Mouse (Mus musculus) hindbrain, embryonic 12.5 days (tissue): Measurements from ENCODE around the gene Usp24. TPM values are rescaled to one million over a fixed set of nuclear protein-coding genes. Genes with fewer than 3 reads are reported as not detected.

Experiments used
- ATAC-seq: fragments of 200-750 bp; cut with Nextera tagmentation; 2 replicates; pipeline ENCODE4 v1.8.0; 2017; ENCODE audit warnings: moderate TSS enrichment; ENCODE audit not compliant: low FRiP score
- H3K27ac ChIP-seq: fragments of 300-500 bp; sonication (generic); 2 replicates; pipeline ENCODE4 v1.5.1; 2016; ENCODE audit warnings: mild to moderate bottlenecking
- H3K27me3 ChIP-seq: fragments of 300-500 bp; sonication (generic); 2 replicates; pipeline ENCODE4 v1.6.1; 2016; ENCODE audit warnings: mild to moderate bottlenecking
- H3K36me3 ChIP-seq: fragments of 300-500 bp; sonication (generic); 2 replicates; pipeline ENCODE4 v1.6.1; 2016; ENCODE audit warnings: mild to moderate bottlenecking
- H3K4me1 ChIP-seq: fragments of 300-500 bp; sonication (generic); 2 replicates; pipeline ENCODE4 v1.6.1; 2016
- H3K4me2 ChIP-seq: fragments of 300-500 bp; sonication (generic); replicated peaks from 2 replicates; pipeline ENCODE4 v1.6.1; 2016; ENCODE audit warnings: mild to moderate bottlenecking
- H3K4me3 ChIP-seq: fragments of 300-500 bp; sonication (generic); 2 replicates; pipeline ENCODE4 v1.5.1; 2016; ENCODE audit warnings: mild to moderate bottlenecking
- H3K9ac ChIP-seq: fragments of 300-500 bp; sonication (generic); 2 replicates; pipeline ENCODE4 v1.6.1; 2016; ENCODE audit warnings: mild to moderate bottlenecking, moderate library complexity
- H3K9me3 ChIP-seq: fragments of 300-500 bp; sonication (generic); replicated peaks from 2 replicates; pipeline ENCODE4 v1.6.1; 2016; ENCODE audit warnings: mild to moderate bottlenecking
- WGBS: fragments of 180-500 bp; shearing (Covaris S2); methylation state at CpG from one replicate; pipeline ENCODE4 v1.1.7; 2016; 5-methylcytosine and 5-hydroxymethylcytosine counted together
- polyA plus RNA-seq: library from polyadenylated mRNA; unstranded; fragments of >200 nt; fragmentation: Nextera tagmentation; extraction: Ambion mirVana; gene quantifications from 2 replicates; pipeline ENCODE4 v1.2.1, GENCODE M21; 2016

The Usp24 gene
- polyA plus RNA-seq, 1 experiment from 2014 or later = 12.7 TPM

GRCm38 (mm10) chr4:106301346-106301745 lies 14.7 kb upstream of the Usp24 start:
- H3K4me3 ChIP-seq = no peak overlapping the region
- WGBS = 90% methylated on average over 6 of the region's 6 CpGs
- ATAC-seq = no peak
- no peaks in the 10 kb centered on the region for H3K4me1 ChIP-seq
- H3K27ac ChIP-seq = no peak overlapping the region
- no peak overlapping the region for H3K9ac ChIP-seq
- no peaks in the 10 kb centered on the region for H3K27me3 ChIP-seq
- no peaks in the 10 kb centered on the region for H3K36me3 ChIP-seq
- no peak overlapping the region for H3K4me2 ChIP-seq
- no peaks in the 10 kb centered on the region for H3K9me3 ChIP-seq

DNA sequence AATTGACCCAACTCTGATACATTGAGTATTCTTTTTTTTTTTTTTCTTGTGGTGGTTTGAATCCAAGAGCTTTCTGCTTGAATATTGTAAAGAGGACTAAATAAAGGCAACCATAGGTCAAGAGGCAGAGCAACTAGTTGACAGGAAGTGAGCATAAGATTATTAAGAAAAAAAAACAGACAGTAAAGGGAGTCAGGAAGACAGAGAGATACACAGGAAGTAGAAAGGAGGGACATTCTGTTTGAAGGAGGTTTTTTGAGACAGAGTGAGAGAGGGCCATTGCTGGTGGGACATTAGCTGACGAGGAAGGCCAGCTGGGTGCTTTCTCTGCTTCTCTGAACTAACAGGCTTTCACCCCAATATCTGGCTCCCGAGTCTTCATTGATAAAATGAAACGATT lies 7.9 kb upstream of the Usp24 start:
- Histone ChIP-seq H3K9ac (no peak overlapping the region), H3K36me3 (no peaks in the 10 kb centered on the region), H3K4me2 (no peak overlapping the region), H3K4me3 (no peak overlapping the region), H3K27ac (no peak overlapping the region), H3K4me1 (no peaks in the 10 kb centered on the region), H3K27me3 (no peaks in the 10 kb centered on the region), H3K9me3 (no peaks in the 10 kb centered on the region)
- 96% methylated on average over 3 of the region's 3 CpGs for WGBS
- ATAC-seq = no peak

GRCm38 (mm10) chr4:106312651-106313050 lies 3.4 kb upstream of the Usp24 start:
- no peak for ATAC-seq
- H3K9me3 ChIP-seq = no peaks in the 10 kb centered on the region
- H3K4me2 ChIP-seq = no peak overlapping the region
- no peaks in the 10 kb centered on the region for H3K27me3 ChIP-seq
- H3K4me1 ChIP-seq = peaks cover 10% of the 10 kb centered on the region
- WGBS = 79% methylated on average over 8 of the region's 8 CpGs
- H3K9ac ChIP-seq = no peak overlapping the region
- H3K27ac ChIP-seq = no peak overlapping the region
- no peaks in the 10 kb centered on the region for H3K36me3 ChIP-seq
- H3K4me3 ChIP-seq = no peak overlapping the region

GRCm38 (mm10) chr4:106313070-106313469 lies 2.9 kb upstream of the Usp24 start:
- H3K36me3 ChIP-seq = no peaks in the 10 kb centered on the region
- WGBS = 90% methylated on average over 8 of the region's 8 CpGs

GRCm38 (mm10) chr4:106313874-106314273 lies 2.1 kb upstream of the Usp24 start:
- peaks cover 21% of the 10 kb centered on the region for H3K4me1 ChIP-seq
- WGBS = 62% methylated on average over 4 of the region's 4 CpGs
- no peaks in the 10 kb centered on the region for H3K36me3 ChIP-seq
- ATAC-seq = no peak
- no peak overlapping the region for H3K4me2 ChIP-seq
- no peaks in the 10 kb centered on the region for H3K27me3 ChIP-seq
- no peak overlapping the region for H3K27ac ChIP-seq
- H3K9ac ChIP-seq = no peak overlapping the region
- H3K4me3 ChIP-seq = no peak overlapping the region
- no peaks in the 10 kb centered on the region for H3K9me3 ChIP-seq

More at GRCm38 (mm10) chr4:106313070-106313469, 2.9 kb upstream of the Usp24 start:
- ATAC-seq = no peak
- H3K4me2 ChIP-seq = no peak overlapping the region
- no peaks in the 10 kb centered on the region for H3K27me3 ChIP-seq
- peaks cover 14% of the 10 kb centered on the region for H3K4me1 ChIP-seq
- no peak overlapping the region for H3K4me3 ChIP-seq
- H3K27ac ChIP-seq = no peak overlapping the region
- no peaks in the 10 kb centered on the region for H3K9me3 ChIP-seq
- H3K9ac ChIP-seq = no peak overlapping the region

DNA sequence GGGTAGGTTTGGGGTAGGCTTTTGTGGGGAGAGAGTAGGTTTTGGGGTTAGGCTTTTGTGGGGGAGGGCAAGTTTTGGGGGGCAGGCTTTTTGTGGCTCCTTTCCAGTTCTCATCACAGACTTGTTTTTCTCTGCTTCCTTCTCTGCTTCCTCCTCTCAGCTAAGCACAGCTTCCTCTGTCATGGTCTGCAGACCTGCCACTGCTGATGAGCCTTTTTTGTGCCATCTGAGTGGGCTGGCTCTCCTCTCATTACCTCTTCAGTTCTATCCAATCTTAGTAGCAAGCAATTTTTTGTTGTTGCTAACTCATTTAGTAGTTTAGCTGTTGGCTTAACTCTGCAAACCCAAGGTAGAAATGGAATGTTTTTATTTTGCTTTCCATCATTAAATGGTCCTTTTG lies 1.7 kb upstream of the Usp24 start:
- H3K4me2 ChIP-seq = no peak overlapping the region
- no peak for ATAC-seq
- H3K27ac ChIP-seq = no peak overlapping the region

DNA sequence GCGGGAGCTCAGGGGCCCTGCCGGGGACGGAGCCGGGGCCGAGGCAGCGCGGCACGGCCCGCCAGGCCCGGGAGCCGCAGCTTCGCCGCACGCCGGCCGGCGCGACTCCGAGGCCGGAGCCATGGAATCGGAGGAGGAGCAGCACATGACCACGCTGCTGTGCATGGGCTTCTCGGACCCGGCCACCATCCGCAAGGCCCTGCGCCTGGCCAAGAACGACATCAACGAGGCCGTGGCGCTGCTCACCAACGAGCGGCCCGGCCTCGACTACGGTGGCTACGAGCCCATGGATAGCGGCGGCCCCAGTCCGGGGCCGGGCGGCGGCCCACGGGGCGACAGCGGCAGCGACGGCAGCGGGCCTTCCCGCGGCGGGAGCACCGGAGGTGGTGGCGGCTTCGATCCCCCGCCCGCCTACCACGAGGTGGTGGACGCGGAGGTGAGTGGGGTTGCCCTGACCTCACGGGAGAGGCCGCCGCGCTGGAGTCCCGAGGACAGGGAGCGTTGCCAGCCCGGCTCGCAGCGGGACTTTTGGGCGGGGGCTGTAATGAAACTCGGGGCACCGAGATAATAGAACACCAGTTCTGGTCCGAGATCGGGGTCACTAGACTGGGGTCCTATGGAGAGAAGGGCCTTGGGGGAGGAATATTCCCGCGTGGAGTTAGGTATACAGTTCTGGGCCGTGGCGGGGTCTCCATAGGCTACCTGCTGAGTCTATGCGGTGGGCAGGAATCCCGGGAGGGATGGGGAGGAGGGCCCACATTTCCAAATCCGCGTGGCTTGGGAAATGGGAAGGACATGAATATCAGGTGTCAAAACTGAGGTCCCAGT lies 552 bp downstream of the Usp24 start:
- Histone ChIP-seq H3K9me3 (no peaks in the 10 kb centered on the region), H3K4me1 (peaks cover 26% of the 10 kb centered on the region), H3K27me3 (no peaks in the 10 kb centered on the region), H3K9ac (peak overlapping the region; percentile 95), H3K4me2 (peak overlapping the region; percentile 71), H3K27ac (peak overlapping the region; percentile 97), H3K4me3 (peak overlapping the region; percentile 96), H3K36me3 (no peaks in the 10 kb centered on the region)
- peak; percentile 84 for ATAC-seq
- under 1% methylated on average over 65 of the region's 81 CpGs for WGBS

More for the DNA sequence above, 1.7 kb upstream of the Usp24 start:
- Histone ChIP-seq H3K9ac (no peak overlapping the region), H3K4me1 (peaks cover 23% of the 10 kb centered on the region), H3K9me3 (no peaks in the 10 kb centered on the region), H3K36me3 (no peaks in the 10 kb centered on the region), H3K27me3 (no peaks in the 10 kb centered on the region), H3K4me3 (no peak overlapping the region)

DNA sequence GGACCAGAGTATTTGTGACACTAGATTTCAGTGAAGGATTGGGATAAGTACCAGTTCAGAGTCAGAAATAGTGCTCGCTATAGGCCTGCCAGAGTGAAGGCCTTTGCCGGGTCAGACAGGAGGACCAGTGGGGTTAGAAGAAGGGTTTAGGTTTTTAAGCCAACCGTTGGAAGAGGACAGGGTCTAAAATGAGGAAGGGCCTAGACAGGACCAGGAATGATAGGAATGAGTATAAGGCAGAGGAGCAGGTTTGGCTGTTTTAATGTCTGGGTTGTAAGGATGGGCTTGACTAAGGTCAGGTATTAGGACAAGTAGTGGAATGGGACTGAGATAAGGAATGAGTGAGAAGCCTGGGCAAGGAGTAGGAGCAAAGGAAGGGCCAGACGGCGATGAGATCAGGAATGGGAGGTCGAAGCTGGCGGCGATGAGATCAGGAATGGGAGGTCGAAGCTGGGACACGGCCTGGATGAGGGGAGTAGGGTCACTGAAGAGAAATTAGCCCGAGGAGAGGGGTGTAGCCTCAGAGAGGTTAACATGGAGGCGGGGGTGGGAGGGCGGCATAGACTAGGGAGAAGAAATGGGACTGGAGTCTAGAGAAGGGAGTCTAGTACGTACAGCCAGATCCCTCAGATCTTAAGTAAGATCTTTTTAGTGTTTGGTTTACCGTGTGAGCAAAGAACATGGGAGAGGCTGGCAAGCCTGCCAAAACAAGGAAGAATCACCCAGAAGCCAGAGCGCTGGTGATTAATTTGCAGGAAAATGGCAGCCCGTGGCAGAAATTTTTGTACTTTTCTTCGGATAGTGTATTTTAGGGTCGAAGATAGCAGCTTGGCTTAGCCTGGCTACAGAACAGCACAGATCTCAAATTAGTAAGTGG lies 1.4 kb downstream of the Usp24 start:
- peak overlapping the region; percentile 95 for H3K9ac ChIP-seq
- 21% methylated on average over 19 of the region's 19 CpGs for WGBS
- peaks cover 26% of the 10 kb centered on the region for H3K4me1 ChIP-seq
- no peaks in the 10 kb centered on the region for H3K36me3 ChIP-seq
- H3K4me3 ChIP-seq = peak overlapping the region; percentile 96
- peak overlapping the region; percentile 71 for H3K4me2 ChIP-seq
- no peaks in the 10 kb centered on the region for H3K27me3 ChIP-seq
- no peak for ATAC-seq
- H3K9me3 ChIP-seq = no peaks in the 10 kb centered on the region
- peak overlapping the region; percentile 97 for H3K27ac ChIP-seq

- Histone ChIP-seq H3K9ac (no peak overlapping the region), H3K4me2 (peak overlapping the region; percentile 71), H3K9me3 (no peaks in the 10 kb centered on the region), H3K27me3 (no peaks in the 10 kb centered on the region), H3K27ac (no peak overlapping the region), H3K4me1 (peaks cover 29% of the 10 kb centered on the region), H3K4me3 (no peak overlapping the region), H3K36me3 (no peaks in the 10 kb centered on the region)
- no peak for ATAC-seq
- 86% methylated on average over 4 of the region's 4 CpGs for WGBS
Measured at GRCm38 (mm10) chr4:106318208-106318607, 2.2 kb downstream of the Usp24 start.

DNA sequence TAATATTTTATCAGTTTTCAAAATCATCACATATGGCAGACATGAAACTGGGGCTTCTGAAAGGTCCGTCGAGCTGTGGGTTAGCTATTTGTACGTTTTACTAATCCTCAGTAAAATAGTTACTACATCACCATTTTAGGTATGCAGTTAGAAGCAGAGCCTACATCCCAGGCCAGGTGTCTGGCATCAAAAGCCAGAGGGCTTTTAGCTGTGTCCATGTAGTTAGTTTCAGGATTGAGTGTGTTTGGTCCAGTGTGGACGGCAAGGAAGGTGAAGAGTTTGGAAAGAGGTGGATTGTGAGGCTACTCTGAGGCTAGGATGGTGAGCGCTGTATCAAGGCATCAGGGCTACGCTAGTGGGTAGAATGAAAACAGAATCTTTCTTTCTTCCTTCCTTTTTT lies 3.0 kb downstream of the Usp24 start:
- H3K9ac ChIP-seq = no peak overlapping the region
- peaks cover 29% of the 10 kb centered on the region for H3K4me1 ChIP-seq
- H3K9me3 ChIP-seq = no peaks in the 10 kb centered on the region
- no peak overlapping the region for H3K4me3 ChIP-seq
- no peaks in the 10 kb centered on the region for H3K27me3 ChIP-seq
- no peak overlapping the region for H3K4me2 ChIP-seq
- no peak for ATAC-seq
- H3K27ac ChIP-seq = no peak overlapping the region
- WGBS = 94% methylated on average over 6 of the region's 6 CpGs
- H3K36me3 ChIP-seq = no peaks in the 10 kb centered on the region

GRCm38 (mm10) chr4:106322846-106323245 lies 6.8 kb downstream of the Usp24 start:
- Histone ChIP-seq H3K9me3 (no peaks in the 10 kb centered on the region), H3K4me2 (no peak overlapping the region), H3K36me3 (no peaks in the 10 kb centered on the region), H3K9ac (no peak overlapping the region), H3K4me3 (no peak overlapping the region), H3K4me1 (peaks cover 17% of the 10 kb centered on the region), H3K27me3 (no peaks in the 10 kb centered on the region), H3K27ac (no peak overlapping the region)
- 92% methylated on average over 10 of the region's 10 CpGs for WGBS
- ATAC-seq = no peak

- no peak overlapping the region for H3K4me3 ChIP-seq
- WGBS = 73% methylated on average over 2 of the region's 2 CpGs
- no peak overlapping the region for H3K9ac ChIP-seq
- no peak for ATAC-seq
- H3K36me3 ChIP-seq = no peaks in the 10 kb centered on the region
- H3K4me1 ChIP-seq = peaks cover 12% of the 10 kb centered on the region
- H3K27ac ChIP-seq = no peak overlapping the region
- no peak overlapping the region for H3K4me2 ChIP-seq
- no peaks in the 10 kb centered on the region for H3K27me3 ChIP-seq
- H3K9me3 ChIP-seq = no peaks in the 10 kb centered on the region
Measured at GRCm38 (mm10) chr4:106323318-106323717, 7.3 kb downstream of the Usp24 start.
